Mouse (Mus musculus) stomach, postnatal 0 days (tissue): ENCODE results near the gene Slc9a1. TPM values are rescaled to one million over a fixed set of nuclear protein-coding genes. Genes with fewer than 3 reads are reported as not detected.

ENCODE experiments used
- ATAC-seq: fragments of 200-750 bp; cut with Nextera tagmentation; 2 replicates; pipeline ENCODE4 v1.8.0; 2017; ENCODE audit not compliant: low FRiP score, low TSS enrichment
- DNase-seq: peaks from one replicate; pipeline ENCODE4 v3.0.0-alpha.2; 2016; ENCODE audit warnings: low spot score
- H3K27ac ChIP-seq: fragments of 300-500 bp; sonication (generic); replicated peaks from 2 replicates; pipeline ENCODE4 v1.5.1; 2014; ENCODE audit warnings: mild to moderate bottlenecking, control low read depth
- H3K27me3 ChIP-seq: fragments of 300-500 bp; sonication (generic); 2 replicates; pipeline ENCODE4 v1.6.1; 2014; ENCODE audit warnings: low read length; ENCODE audit not compliant: control insufficient read depth, insufficient read depth
- H3K36me3 ChIP-seq: fragments of 300-500 bp; sonication (generic); 2 replicates; pipeline ENCODE4 v1.6.1; 2014; ENCODE audit warnings: low read length, mixed read lengths; ENCODE audit not compliant: control insufficient read depth, insufficient read depth
- H3K4me1 ChIP-seq: fragments of 300-500 bp; sonication (generic); replicated peaks from 2 replicates; pipeline ENCODE4 v1.6.1; 2014; ENCODE audit warnings: antibody characterized with exemption; ENCODE audit not compliant: control insufficient read depth, insufficient read depth
- H3K4me2 ChIP-seq: fragments of 300-500 bp; sonication (generic); replicated peaks from 2 replicates; pipeline ENCODE4 v1.6.1; 2014; ENCODE audit warnings: low read depth, mild to moderate bottlenecking, control low read depth, moderate library complexity
- H3K4me3 ChIP-seq: fragments of 300-500 bp; sonication (generic); 2 replicates; pipeline ENCODE4 v1.5.1; 2014; ENCODE audit warnings: low read depth, low read length, control low read depth
- H3K9ac ChIP-seq: fragments of 300-500 bp; sonication (generic); 2 replicates; pipeline ENCODE4 v1.6.1; 2014; ENCODE audit warnings: mild to moderate bottlenecking, low read length, control low read depth, mixed read lengths
- H3K9me3 ChIP-seq: fragments of 300-500 bp; sonication (generic); 2 replicates; pipeline ENCODE4 v1.6.1; 2016; ENCODE audit warnings: low read length; ENCODE audit not compliant: control insufficient read depth
- CTCF ChIP-seq: IDR thresholded peaks from 2 replicates; pipeline ENCODE4 v1.5.1; 2016; ENCODE audit warnings: antibody characterized with exemption, low read depth, mild to moderate bottlenecking, moderate library complexity
- EP300 ChIP-seq: optimal IDR thresholded peaks from 2 replicates; pipeline ENCODE3; 2016; ENCODE audit warnings: antibody characterized with exemption
- WGBS: fragments of 180-500 bp; shearing (Covaris S2); extraction: QIAGEN DNeasy Blood & Tissue Kit; methylation state at CpG from one replicate; pipeline ENCODE4 v1.1.7; 2014; 5-methylcytosine and 5-hydroxymethylcytosine counted together
- polyA plus RNA-seq: library from polyadenylated mRNA; unstranded; fragments of >200 nt; fragmentation: Nextera tagmentation; extraction: Ambion mirVana; gene quantifications from 2 replicates; pipeline ENCODE4 v1.2.1, GENCODE M21; 2015

The Slc9a1 gene
- polyA plus RNA-seq, 1 experiment from 2014 or later = 6.0 TPM

DNA sequence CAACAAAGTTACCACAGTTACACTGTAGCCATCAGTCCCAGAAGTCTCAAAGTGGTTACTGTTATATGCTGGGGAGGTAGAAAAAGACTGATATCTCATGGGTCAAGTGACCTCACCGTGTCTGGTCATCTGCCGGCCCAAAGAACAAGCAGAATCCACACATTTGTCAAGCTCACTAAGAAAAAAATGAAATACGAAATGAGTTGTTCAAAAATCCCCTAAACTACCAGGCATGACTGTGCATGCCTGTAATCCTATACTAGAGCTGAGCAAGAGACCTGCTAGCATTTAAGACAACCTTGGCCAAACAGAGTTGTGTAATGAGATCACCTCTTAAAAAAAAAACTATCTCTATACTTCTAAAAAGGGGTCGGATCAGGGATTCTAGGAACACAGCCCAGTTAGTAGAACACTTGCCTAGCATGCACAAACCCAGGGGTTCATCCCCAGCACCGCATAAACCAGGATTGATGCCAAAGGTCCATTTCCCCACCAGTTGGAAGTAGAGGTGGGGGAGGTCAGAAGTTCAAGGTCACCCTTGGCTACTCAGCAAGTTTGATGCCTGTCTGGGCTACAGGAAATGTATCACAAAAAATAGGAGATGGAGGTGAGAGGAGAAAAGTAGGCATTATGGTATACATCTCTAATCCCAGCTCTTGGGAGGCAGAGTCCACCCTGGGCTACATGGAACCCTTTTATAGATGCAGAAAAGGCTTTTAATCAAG lies 21.3 kb upstream of the Slc9a1 start:
- no peak overlapping the region for H3K27ac ChIP-seq
- H3K9ac ChIP-seq = no peak overlapping the region
- TF ChIP-seq EP300 (no peak), CTCF (no peak)
- ATAC-seq (no peak), DNase-seq (no peak)
- no peaks in the 10 kb centered on the region for H3K36me3 ChIP-seq
- no peaks in the 10 kb centered on the region for H3K4me1 ChIP-seq
- no peak overlapping the region for H3K4me3 ChIP-seq
- no peaks in the 10 kb centered on the region for H3K27me3 ChIP-seq
- H3K4me2 ChIP-seq = no peak overlapping the region
- H3K9me3 ChIP-seq = no peaks in the 10 kb centered on the region
- WGBS = 65% methylated on average over 5 of the region's 5 CpGs

DNA sequence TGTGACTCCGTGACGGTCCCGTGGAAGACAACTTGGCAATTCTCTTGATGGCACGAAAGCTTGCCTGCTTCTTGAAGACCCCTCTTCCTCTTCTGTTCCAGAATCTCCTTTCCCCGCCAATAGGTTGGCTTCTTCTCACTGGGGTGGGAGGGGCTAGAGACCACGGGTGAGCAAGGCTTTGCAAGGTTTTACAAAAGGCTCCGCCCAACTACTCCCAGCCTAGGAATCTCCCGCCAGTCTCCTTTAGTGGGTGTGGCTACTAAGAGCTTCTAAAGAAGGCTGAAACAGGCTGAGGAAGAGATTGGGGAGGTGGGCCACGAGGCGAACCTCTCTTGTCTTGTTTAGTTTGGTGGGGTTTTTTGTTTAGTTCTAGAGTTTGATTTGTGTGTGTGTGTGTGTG lies 16.7 kb upstream of the Slc9a1 start:
- Histone ChIP-seq H3K27me3 (no peaks in the 10 kb centered on the region), H3K4me1 (no peaks in the 10 kb centered on the region), H3K36me3 (no peaks in the 10 kb centered on the region), H3K4me2 (no peak overlapping the region), H3K27ac (no peak overlapping the region), H3K9me3 (no peaks in the 10 kb centered on the region), H3K9ac (no peak overlapping the region), H3K4me3 (no peak overlapping the region)
- no peak for TF ChIP-seq EP300
- no peak for TF ChIP-seq CTCF
- WGBS = 68% methylated on average over 10 of the region's 10 CpGs
- DNase-seq = no peak
- ATAC-seq = peak; percentile 33; the same call in 1 of the 2 replicates

DNA sequence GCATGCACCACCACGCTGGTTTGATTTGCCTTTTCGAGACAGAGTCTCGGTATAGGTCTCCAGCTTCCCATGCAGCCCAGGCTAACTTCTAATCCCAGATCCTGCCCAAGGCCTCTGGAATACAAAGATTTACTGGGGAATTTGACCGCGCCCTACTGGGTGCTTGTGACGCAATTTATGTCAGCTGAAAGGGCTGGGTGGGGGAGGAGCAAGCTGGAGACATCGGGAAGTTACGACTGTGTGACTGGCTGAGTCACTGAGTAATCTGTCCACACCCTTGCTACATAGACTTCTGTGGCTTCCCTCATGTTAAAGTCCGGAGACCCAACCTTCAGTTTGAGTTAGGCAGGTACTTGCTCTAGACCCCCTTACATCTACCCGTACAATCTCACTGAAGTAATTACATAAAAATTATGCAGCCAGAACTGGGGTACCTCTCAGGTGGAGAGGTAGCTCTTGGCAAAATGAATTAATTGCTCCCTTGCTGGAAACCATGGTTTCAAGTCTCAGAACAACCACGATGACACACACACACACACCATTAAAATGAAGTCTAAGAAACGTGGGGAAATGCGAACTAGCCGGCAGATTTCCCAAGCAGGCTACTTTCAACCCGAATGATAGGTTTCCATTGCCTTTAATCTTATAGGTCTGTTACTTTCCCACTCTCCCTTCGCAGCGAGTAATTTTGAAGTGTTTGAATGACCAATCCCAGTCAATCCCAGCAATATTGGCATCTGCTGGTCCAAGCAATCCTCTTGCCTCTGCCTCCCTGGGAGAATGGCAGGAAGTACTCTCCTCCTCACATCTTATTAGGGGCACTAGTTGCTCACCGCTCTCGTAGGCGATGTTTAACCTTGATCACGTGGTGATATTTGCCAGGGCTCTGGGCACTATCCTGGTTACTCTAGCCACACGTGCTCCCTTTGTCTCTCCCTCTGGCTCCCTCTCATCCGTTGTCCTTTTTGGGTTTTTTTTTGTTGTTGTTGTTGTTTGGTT lies 15.8 kb upstream of the Slc9a1 start, which contains the start of gene Wdtc1:
Wdtc1 (minus strand) TSS at position 115 of the 999 bp plus-strand sequence.
- Histone ChIP-seq H3K27me3 (no peaks in the 10 kb centered on the region), H3K27ac (peak within 1 kb of the TSS; percentile 74), H3K9ac (no peak within 1 kb of the TSS), H3K4me3 (no peak within 1 kb of the TSS), H3K4me1 (no peaks in the 10 kb centered on the region), H3K9me3 (no peaks in the 10 kb centered on the region), H3K4me2 (no peak within 1 kb of the TSS), H3K36me3 (no peaks in the 10 kb centered on the region)
- TF ChIP-seq CTCF = no peak
- TF ChIP-seq EP300 = no peak
- ATAC-seq = peak; percentile 95
- DNase-seq = peak; percentile 90
- 73% methylated on average over 23 of the region's 23 CpGs for WGBS

DNA sequence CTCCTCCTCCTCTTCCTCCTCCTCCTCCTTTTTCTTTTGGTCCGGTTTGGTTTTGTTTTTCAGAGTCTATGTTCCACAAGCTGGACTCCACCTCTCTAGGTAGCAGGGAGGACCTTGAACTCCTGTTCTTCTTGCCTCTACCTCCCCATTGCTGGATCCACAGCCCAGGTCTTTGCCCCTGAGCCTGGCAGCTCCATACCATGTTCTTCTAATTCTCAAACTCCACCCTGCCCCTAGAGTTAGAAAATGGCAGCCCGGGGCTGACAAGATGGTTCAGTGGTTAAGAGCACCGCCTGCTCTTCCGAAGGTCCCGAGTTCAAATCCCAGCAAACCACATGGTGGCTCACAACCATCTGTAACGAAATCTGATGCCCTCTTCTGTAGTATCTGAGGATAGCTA lies 14.9 kb upstream of the Slc9a1 start:
- Histone ChIP-seq H3K36me3 (no peaks in the 10 kb centered on the region), H3K27me3 (no peaks in the 10 kb centered on the region), H3K4me3 (no peak overlapping the region), H3K9ac (no peak overlapping the region), H3K4me2 (no peak overlapping the region), H3K4me1 (no peaks in the 10 kb centered on the region), H3K27ac (no peak overlapping the region), H3K9me3 (no peaks in the 10 kb centered on the region)
- ATAC-seq = no peak
- DNase-seq = no peak
- WGBS = 88% methylated on average over 6 of the region's 6 CpGs
- no peak for TF ChIP-seq EP300
- TF ChIP-seq CTCF = no peak

DNA sequence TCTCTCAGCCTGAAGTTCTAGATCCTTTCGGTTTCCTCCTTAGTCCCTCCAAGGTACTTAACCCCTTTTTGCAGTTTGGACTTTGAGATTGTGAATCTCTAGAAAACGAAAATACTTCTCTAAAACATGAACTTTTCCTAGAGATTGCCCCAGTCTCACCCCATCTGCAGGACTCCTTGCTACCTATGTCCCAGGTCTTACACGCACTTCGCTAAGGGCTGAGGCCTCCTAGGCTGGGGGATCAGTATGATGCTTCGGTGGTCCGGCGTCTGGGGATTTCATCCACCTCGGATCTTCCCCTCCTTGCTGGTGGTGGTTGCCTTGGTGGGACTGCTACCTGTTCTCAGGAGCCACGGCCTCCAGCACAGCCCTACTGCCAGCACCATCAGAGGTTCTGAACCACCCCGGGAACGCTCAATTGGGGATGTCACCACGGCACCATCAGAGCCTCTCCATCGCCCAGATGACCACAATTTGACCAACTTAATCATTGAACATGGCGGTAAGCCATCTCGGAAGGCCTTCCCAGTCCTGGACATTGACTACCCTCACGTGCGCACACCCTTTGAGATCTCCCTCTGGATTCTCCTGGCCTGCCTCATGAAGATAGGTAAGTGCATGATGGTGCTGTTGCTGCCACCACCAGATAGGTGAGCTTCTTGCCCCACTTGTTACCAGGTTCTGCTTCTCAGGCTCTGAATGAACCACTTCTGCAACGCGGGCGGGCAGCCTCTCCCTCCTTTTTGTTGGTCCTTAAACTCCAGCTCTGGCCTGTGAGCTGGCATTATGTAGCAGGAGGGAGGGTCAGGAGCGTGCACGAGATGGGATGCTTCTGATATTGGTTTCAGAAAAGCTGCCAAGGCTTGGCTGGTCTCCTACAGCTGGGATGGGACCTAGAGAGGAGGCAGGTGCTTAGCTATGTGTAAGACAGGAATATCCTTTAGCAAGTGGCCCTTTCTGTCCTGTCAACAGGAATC lies 1.1 kb downstream of the Slc9a1 start:
- no peaks in the 10 kb centered on the region for H3K27me3 ChIP-seq
- TF ChIP-seq CTCF (no peak), EP300 (no peak)
- 48% methylated on average over 22 of the region's 22 CpGs for WGBS
- ATAC-seq = no peak
- H3K4me3 ChIP-seq = peak overlapping the region; percentile 97
- peak overlapping the region; percentile 68 for H3K4me2 ChIP-seq
- peak overlapping the region; percentile 91 for H3K9ac ChIP-seq
- H3K9me3 ChIP-seq = no peaks in the 10 kb centered on the region
- peaks cover 13% of the 10 kb centered on the region; the same call in 1 of the 2 replicates for H3K4me1 ChIP-seq
- no peak for DNase-seq
- no peaks in the 10 kb centered on the region for H3K36me3 ChIP-seq
- H3K27ac ChIP-seq = peak overlapping the region; percentile 91
